Mouse (Mus musculus): ENCODE measurements around the gene Cinp.

DNA sequence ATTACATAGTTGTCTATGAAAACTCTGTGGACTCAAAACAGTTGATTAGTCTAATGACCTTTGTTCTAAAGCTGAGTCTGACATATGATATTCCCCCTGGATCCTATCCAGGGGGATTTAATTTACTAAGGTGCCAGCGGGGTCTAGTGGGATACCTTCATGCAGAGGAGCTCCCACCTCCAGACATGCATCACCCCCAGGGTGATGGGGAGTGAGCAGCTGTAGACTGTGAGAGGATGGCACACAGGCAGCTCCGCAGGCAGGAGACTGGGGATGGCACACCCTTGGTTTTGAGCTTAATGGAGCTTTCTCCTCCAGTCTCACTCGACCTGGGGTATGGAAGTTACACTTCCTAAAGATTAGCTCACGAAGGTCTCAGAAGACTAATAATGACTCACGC, 32.6 kb upstream of the Cinp start:
- TF ChIP-seq POLR2A (IDR thresholded peaks at IDR 0.05; ENCODE audit: insufficient read length, low read depth) (no peak), E2F4 (IDR thresholded peaks at IDR 0.05; ENCODE audit: insufficient read depth) (no peak), USF1 (IDR thresholded peaks at IDR 0.05; ENCODE audit: low read depth) (no peak), TCF12 (IDR thresholded peaks at IDR 0.05; ENCODE audit: insufficient read depth, poor library complexity, severe bottlenecking) (no peak), POLR2AphosphoS2 (IDR thresholded peaks at IDR 0.05; ENCODE audit: insufficient read length, low read depth) (no peak)

Data from myocyte (in vitro differentiated cells).